Mouse (Mus musculus) kidney, adult 9 months (tissue): ENCODE measurements around the gene Sp2.

ENCODE experiments used
- DNase-seq: peaks from one replicate; pipeline ENCODE4 v3.0.0; 2022

Gene Sp2

DNA sequence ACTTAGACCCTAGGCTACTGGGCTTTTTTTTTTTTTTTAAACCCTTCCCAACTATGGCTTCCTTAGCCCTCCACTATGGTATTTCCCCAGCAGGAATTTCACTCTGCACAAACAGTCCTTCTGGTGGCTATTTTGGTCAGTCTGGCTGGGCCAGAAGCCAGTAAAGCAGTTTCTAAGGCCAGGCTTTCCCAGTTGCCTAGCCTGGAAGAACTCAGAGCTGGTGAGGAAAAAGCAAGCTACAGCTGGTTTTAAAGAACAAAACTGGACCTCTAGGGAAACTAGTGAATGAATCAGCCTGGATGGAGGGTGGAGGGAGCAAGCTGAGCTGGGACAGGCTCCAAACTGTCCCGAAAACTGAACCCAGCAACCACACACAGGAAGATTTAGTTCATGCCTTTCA is 13.0 kb downstream of the Sp2 start:
- peak; percentile 78 for DNase-seq

DNA sequence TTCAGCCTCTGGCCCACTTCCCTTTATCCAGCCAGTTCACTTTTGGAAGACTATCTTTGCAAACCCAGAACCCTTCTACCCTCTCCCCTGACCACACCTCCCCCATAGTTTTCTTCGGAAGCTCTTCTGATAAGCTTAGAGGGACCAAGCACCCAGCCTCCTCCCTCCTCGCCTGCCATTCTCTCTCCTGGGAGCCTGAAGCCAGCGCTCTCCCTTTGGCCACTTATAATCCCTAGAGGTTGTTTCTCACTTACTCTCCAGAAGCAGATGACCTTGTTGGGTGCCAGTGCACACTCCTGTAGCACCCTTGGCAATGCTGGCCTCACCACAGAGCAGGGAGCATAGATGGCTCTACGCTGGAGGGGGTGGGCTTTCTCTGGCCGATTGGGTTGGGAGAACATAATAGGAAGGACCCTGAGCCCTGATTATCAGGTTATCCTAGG is 13.5 kb downstream of the Sp2 start:
- DNase-seq, result no peak

DNA sequence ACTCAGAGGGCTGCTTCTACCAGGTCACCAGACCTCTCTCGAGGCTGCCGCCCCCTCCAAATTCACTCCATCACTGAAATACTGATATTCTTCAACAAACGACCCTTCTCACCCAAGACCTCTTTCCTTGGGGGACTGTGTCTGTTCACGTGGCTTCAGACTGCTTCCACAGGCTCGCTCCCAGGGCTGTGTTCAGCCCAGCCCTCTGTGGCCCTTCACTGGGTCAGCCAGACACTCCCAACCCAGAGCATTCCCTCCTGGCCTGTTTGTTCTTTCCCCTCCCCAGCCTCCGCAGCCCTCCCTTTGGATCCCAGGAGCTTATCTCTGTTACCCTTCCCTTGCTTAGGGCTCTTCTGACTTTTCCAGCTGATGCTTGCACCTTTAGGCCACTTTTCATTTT is 14.3 kb downstream of the Sp2 start:
- DNase-seq, result no peak

DNA sequence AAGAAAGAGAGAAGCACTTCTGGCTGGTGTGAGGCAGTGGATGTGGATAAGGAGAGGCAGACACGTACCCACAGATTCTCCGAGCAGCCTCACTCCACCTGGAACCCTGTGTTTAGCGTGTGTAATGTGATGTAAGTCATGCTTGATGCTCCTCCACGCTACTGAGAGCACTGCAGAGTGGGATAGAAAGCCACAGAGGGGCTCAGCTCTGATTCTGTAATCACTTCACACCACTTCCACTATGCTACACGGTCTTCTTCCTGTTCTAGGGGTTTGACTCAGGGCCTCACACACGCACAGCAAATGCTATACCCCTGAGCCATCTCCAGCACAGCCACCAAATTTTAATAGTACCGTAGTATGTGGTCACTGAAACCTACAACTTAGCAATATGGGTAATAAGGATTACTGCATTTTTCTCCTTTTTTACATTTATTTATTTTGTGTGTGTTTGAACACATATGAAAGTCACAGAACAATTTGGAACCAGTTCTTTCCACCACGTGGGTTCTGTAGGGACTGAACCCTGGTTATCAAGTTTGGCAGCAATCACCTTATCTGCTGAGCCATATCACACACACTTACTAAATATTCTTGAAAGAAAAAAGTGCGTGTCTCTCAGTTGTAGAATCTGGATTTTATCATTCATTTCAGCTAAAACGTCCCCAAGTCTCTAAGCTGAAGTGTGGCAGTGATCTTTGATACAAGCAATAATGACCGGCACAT is 15.1 kb downstream of the Sp2 start:
- DNase-seq, result no peak

DNA sequence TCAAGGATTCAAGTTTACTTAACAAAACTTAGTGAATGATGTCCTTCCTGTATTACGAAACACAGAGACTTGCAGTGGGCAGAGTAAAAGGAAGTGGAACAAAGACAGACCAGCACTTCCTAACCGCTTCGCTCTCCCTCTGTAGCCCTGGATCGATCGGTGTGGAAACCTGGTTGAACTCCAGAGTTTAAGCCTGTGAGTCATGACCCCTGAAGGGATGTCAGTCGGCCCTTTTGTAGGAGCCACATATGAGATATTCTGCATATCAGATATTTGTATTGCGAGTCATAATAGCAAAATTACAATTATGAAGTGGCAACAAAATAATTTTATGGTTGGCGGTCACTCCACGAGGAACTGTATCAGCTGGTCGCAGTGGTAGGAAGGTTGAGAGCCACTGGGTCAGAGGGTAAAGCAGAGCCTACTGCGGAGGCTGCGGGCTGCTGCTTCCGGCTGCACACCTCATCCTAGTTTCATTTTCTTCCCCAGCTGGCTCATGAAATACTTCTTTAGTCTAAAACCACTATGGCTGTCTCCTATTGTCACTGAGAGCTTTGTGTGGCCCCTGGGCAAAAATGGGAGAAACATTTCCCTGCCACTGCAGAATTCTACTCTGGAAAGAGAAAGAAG is 15.7 kb downstream of the Sp2 start:
- DNase-seq, result no peak

DNA sequence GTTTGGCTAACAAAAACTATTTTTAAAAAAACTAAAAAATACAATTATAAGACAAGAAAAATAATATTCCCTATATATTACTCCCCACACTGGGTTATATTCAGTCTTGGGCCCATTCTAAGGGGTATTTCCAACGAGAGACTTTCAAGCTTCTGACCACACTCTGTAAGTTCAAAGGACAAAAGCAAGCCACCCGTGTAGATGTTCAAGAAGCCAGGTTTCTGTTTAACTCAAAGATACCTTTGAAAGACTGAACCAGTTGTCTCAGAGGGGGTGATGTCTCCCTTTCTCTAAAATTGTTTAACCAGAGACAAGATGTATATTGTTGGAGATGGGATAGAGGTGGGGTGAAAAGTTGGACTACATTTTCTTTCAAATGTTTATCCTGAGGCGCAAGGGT is 16.6 kb downstream of the Sp2 start:
- peak; percentile 66 for DNase-seq

DNA sequence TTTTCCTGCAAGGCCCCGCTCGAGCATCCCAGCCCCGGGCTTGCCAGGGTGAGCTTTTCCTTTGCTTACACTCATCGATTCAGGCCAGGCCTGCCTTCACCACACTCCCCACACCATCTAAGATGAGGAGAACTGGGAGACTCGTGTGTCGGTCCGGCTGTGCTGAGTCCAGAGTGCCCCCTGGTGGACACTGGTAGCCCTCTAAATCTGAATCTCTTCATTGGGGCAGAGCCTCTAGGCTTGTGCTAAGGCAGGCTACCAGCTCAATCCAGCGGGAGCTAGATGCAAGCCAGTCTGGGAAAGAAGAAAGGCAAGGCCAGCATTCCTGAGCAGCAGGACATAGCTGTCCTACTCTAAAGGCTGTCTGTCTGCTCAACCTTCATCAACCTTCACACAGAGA is 19.2 kb downstream of the Sp2 start:
- peak; percentile 97 for DNase-seq

DNA sequence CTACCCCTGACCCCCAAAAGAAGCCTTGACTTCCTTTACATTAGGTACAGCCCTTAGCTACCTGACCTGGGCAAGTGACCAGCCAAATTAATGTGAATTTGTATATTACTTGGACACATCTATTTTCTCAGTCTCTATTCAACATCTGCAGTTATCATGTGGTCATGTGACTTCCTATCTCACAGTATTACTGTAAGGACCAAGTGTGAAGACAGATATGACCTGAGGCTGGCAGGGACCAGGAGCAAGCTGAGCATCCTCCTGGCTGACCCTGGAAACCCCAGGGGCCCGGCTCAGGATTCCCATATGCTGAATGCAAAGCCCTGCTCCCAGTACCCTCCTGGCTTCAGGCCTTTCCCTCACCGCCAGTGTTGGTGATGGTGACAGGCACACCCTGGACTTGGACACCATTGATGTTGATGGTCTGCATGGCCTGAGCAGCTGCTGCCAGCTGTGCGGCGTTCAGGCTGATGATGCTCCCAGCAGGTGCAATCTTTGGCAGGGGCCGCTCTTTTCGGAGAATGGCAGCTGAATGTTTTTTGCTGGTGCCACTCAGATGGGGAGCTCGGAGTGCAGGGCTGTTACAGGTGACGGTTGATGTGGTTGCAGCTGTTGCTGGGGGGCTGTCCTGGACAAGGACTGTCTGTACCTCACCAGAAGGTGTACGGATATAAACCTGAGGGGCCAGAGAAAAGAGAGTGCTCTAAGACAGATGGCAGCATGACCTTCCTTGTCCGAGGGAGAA is 25.5 kb downstream of the Sp2 start:
- no peak for DNase-seq

DNA sequence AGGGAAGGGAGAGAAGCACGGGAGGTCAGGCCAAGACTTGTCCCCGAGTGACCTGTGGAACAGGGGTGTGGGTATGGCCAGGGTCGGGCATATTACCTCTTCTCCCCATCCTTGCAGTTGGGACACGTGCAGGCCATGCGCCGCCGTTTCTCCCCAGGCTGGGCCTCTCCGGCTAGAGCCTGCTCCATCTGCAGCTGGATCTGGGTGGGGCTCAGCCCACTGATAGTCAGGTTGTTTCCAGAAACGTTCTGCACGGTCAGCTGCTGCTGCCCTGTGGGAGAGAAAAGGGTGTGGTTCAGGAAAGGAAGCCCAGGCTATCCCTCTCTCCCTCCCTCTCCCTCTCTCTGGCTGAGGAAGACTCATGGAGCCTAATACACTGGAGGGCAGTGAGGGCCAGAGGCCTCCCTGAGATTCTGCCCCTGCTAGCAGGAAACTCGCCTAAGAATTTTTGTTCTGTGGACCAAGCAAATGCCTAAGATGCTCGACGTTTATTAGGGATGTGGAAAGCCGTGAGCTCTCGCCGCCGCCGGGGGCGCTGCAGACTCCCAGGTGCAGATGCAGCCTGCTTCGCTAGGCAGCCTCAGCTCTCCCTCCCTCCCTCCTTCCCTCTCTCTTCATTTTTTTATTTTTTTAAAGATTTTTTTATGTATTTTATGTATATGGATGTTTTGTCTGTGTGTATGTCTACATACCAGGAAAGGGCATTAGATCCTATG is 26.6 kb downstream of the Sp2 start:
- DNase-seq, result no peak

DNA sequence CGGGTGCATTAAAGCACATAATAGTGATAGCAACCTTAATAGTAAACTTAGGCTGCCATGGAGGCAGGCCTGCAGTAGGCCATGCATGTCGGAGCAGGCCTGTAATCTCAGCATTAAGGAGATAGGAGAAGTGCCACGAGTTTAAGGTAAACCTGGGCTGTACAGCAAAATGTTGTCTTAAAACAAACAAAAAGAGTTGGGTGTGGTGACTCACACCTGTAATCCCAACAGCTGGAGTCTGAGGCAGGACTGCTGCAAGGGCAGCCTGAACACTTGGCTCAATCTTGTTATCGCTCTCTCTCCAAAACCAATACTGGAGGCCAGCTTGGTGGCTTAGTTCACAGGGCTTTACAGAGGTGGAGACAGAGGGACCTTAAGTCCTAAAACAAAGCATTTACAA is 27.7 kb downstream of the Sp2 start:
- no peak for DNase-seq

DNA sequence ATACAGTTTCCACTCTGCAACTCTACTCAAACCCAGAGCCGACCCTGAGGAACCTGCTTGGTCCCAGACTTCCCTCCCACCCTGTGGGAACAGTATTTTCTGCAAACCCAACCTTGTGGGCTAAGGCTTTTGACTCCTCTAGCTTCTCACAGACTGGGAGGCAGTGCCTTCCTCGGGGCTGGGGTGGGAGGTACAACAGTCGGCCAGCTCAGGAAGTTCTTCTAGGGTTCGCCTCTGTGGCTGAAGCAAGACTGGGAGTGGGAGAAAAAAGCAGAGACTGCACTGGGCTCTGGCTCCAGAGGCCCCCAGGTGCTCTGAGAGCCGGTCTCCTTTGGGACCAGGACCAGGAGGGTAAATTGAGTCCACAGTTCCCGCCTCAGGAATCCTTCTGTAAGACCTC is 29.9 kb downstream of the Sp2 start:
- DNase-seq, result no peak

DNA sequence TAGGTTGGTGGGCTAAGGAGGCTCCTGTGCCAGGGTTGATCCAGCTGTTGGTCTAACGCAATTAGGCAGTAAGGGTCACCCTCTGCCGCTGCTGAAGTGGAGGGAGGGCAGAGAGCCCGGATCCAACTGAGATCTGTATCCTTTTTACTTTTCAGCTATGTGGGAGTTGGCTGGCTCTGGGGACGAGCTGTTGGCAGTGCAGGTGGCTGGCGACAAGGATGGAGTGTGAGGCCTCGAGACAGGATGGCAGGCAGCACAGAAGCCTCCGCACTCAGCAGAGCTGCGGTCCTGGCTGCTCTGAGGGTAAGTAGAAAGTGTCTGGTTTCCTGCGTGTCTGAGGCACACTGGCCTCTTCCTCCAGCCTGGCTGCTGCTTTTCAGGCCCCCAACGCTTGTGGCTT is 30.3 kb downstream of the Sp2 start:
- DNase-seq, result no peak

DNA sequence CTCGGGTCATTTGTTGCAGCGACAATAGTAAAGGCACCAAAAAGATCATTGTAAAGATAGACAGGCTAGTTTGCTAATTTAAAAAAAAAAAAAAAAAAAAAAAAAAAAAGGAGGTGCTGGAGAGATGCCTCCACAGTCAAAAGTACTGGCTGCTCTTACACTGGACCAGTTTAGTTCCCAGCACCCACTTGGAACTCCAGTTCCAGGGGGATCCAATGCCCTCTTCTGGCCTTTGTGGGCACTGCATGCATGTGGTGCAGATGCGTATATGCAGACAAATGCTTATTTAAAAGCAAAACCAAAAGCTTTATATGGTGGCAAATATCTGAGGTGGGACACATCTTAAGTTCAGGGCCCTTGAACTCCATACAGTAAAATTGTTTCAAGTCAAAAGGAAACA is 32.0 kb downstream of the Sp2 start:
- no peak for DNase-seq

DNA sequence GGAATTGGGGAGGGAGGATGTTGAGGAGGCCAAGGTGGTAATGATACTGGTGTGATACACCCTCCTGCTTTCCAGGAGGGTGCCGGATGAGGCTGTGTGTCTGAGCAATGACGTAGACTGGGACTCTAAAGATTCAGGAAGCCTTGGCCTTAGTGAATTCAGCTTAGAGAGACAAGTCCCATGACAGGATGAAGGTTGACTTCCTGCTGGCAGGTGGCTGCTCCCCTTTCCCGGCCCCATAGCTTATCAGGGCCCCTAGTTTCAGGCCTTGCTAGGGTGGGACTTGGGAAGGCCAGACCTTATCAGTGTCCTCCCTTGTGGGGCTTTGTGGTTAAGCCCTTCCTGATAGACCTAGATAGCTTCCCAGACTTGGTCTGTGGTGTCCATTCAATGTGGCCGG is 34.9 kb downstream of the Sp2 start:
- DNase-seq, result no peak

DNA sequence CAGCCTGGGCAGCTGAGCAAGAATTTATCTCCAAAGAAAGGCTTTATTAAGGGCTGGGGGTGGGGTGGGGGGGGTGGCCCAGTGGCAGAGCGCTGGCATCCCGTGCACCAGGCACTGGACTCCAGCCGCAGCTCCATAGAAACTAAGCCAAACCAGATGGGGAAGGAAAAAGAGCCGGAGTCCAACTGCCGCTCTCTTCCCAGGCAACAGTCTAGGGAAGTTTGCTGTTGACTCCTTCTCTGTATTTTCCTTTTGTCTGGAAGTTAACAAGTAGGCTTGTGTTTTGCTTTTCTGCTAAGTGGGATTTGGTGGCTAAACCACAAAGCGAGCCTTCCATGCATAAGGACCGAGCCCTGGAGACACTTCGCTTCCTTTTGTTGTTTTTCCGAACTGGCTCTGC is 36.3 kb downstream of the Sp2 start:
- no peak for DNase-seq

DNA sequence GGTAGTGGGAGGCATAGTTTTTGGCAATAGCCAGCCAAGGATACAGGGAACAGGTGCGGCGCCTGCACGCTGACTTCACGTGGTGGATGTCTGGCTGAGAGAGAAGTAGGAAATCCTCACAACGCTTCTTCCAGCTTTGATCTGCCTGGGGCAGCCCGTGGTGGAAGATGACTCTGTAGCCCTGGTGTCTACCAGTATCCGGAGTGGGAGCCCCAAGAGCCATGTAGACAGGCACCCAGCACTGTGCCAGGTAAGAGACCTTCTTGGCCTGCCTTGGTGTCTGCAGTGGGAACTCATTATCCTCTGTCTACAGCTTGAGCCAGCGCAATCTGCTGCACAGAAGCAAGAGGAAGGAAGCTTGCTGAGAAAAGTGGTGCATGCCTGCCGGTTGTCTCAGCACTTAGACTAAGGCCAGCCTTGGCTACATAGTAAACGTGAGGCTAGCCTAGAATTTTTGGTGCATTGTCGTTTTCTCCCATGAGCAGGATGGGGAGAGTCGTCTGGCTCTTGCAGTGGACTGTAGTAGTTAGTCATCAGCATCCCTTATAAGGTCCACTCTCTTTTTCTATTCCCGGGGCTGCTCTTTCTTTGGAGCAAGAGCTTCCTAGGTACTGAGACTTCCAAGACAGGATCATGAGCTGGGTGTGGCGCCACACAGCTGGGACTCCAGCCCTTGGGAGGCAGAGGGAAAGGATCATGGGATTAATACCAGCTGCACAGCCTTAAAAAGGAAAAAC is 37.7 kb downstream of the Sp2 start:
- DNase-seq, result no peak

DNA sequence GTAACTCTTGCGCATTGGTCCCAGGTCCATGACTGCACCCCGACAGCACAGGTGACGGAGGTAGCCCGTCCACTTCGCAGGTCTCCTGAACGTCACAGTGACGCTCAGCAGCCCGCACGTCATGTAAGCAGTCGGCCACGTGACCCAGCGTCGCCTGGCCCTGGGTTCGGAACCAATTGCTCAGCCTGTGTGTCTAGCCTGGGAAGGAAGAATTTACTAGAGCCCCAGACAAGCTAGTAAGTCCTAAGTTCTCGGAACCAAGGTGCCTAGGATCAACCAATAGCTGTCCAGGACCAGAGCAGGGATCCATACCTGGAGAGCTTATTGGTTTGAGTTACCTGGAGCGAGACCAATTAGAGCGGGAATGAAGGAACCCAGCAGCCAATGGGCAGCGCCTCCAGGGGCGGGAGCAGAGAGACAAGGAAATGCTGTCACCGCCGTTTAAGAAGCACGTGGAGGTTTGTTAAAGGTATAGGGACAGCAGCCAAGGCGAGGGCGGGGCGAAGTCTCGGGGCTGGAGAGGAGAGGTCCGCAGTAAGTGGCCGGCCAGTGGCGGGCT is 38.9 kb downstream of the Sp2 start, which contains the start of gene Pnpo:
Gene Pnpo, minus strand, starts transcription at position 241 of the 559 bp plus-strand sequence.
- DNase-seq, result peak; percentile 98

DNA sequence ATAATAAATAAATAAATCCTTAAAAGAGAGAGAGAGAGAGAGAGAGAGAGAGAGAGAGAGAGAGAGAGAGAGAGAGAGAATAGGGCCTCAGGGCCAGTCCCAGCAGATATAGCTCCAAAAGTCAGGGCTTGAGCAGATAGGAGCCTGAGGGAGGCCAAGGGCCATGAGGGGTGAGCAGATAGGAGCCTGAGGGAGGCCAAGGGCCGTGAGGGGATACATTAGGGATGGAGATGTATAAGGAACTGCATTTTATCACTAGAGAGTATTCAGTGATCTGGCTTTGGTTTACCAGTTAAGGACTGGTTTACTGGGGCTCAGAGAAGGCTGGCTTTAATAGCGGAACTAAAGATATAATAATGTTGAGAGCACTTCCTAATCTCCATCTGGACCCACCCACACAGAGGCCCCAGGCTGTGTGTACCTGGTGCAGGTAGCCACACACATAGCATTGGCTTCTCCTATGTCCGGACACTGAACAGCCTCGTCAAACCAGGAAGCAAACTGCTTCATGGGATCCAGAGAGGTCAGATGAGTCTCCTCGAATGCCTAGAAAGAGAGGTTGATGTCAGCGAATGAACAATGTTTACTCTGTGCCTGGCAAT is 40.7 kb downstream of the Sp2 start:
- DNase-seq, result no peak

DNA sequence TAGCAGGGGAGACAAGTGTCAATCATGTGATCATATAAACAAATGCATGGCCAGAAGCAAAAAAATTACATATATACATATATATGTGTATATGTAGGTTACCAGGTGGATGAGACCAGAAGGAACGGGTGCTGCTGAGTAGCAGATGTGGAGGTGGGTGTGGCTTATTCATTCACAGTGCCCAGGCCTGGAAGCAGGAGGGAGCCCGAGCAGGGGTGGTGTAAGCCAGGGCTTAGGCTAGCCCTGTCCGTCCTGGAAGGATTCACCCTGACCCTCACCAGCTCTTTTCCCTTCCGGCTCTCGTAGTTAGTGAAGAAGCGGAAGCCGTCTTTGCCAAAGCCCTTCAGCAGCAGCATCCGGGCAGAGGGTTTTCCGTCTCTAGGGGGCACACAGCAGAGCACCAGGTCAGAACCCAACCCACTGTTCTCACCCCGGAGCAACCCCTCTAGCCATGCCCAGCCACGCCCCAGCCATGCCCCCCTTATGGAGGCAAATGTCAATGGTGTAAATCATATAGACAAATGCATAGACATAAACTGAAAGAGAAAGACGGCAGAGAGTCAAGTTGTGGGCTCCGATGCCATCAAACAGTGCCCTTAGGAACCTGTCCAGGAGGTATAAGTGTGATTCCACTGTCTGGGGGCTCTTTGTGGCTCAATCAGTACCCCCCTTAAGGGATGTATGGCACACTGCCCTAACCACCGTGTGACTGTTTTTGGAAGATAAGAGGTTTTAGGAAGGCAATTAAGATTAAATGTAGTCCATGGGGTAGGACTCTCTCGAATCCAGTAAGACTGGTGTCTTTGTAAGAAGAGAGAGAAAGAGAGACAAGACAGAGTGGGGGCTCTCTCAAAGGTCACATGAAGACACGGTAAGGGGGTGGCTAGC is 41.9 kb downstream of the Sp2 start:
- DNase-seq, result peak; percentile 23

DNA sequence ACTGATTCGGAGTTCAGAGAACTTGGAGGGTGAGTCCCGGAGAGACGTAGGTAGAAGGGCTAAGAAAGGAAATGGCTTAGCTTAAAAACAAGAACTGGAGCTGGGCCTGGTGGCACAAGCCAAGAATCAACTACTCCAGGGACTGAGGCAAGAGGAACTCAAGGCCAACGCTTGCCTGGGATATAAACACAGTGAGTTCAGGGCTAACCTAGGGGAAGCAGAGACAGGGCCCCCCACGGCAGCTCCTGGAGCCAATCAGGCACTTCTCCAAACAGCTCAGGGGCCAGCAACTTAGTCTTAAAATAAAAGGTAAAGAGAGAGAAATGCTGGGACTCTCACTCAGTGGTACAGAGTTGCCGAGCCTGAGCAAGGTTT is 44.3 kb downstream of the Sp2 start:
- no peak for DNase-seq
